Mouse (Mus musculus) liver, embryonic 13.5 days (tissue): ENCODE data around the gene Gm49601. TPM values are rescaled to one million over a fixed set of nuclear protein-coding genes. Genes with fewer than 3 reads are reported as not detected.

Experiments used
- ATAC-seq: fragments of 200-750 bp; cut with Nextera tagmentation; 2 replicates; pipeline ENCODE4 v1.8.0; 2017; ENCODE audit warnings: low read depth, mild to moderate bottlenecking, moderate number of reproducible peaks, moderate library complexity
- DNase-seq: peaks from one replicate; pipeline ENCODE4 v3.0.0; 2022
- H3K27ac ChIP-seq: fragments of 300-500 bp; sonication (generic); 2 replicates; pipeline ENCODE4 v1.5.1; 2015; ENCODE audit warnings: moderate library complexity, mild to moderate bottlenecking, inconsistent platforms
- H3K27me3 ChIP-seq: fragments of 300-500 bp; sonication (generic); 2 replicates; pipeline ENCODE4 v1.6.1; 2015; ENCODE audit warnings: mild to moderate bottlenecking, inconsistent platforms
- H3K36me3 ChIP-seq: fragments of 300-500 bp; sonication (generic); 2 replicates; pipeline ENCODE4 v1.6.1; 2015; ENCODE audit warnings: mild to moderate bottlenecking, inconsistent platforms
- H3K4me1 ChIP-seq: fragments of 300-500 bp; sonication (generic); replicated peaks from 2 replicates; pipeline ENCODE4 v1.6.1; 2015; ENCODE audit warnings: inconsistent platforms
- H3K4me2 ChIP-seq: fragments of 300-500 bp; sonication (generic); 2 replicates; pipeline ENCODE4 v1.6.1; 2015; ENCODE audit warnings: inconsistent platforms, mild to moderate bottlenecking, moderate library complexity
- H3K4me3 ChIP-seq: fragments of 300-500 bp; sonication (generic); replicated peaks from 2 replicates; pipeline ENCODE4 v1.5.1; 2015; ENCODE audit warnings: mild to moderate bottlenecking, inconsistent platforms
- H3K9ac ChIP-seq: fragments of 300-500 bp; sonication (generic); 2 replicates; pipeline ENCODE4 v1.6.1; 2015; ENCODE audit warnings: mild to moderate bottlenecking, inconsistent platforms
- H3K9me3 ChIP-seq: fragments of 300-500 bp; sonication (generic); replicated peaks from 2 replicates; pipeline ENCODE4 v1.6.1; 2016; ENCODE audit warnings: inconsistent platforms
- WGBS: fragments of 180-500 bp; shearing (Covaris S2); methylation state at CpG from one replicate; pipeline ENCODE4 v1.1.7; 2015; ENCODE audit not compliant: insufficient replicate concordance; 5-methylcytosine and 5-hydroxymethylcytosine counted together
- polyA plus RNA-seq: library from polyadenylated mRNA; unstranded; fragments of >200 nt; fragmentation: Nextera tagmentation; extraction: Ambion mirVana; gene quantifications from 2 replicates; pipeline ENCODE4 v1.2.1, GENCODE M21; 2015

The Gm49601 gene
- polyA plus RNA-seq, 1 experiment from 2014 or later = 0.14 TPM

DNA sequence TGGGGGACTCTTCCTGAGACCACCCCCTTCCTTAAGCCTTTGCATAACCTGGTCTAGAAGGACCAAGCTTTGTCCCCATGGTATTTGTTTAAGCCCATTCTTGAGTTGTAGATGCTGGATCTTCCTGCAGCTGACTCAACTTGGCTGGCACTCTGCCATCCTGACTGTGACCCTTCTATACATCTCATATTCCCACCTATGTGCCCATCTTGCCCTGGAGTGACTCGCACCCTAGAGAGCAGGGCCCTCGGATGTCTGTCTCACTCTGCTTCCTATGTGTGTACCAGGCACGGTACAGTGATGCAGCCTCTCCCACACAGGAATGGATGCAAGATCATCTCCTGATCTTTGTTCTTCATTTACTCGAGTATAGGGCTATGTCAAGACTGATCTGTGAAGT is 16.7 kb upstream of the Gm49601 start:
- 60% methylated on average over 4 of the region's 4 CpGs for WGBS
- Histone ChIP-seq H3K27ac (no peak overlapping the region), H3K4me2 (no peak overlapping the region)

DNA sequence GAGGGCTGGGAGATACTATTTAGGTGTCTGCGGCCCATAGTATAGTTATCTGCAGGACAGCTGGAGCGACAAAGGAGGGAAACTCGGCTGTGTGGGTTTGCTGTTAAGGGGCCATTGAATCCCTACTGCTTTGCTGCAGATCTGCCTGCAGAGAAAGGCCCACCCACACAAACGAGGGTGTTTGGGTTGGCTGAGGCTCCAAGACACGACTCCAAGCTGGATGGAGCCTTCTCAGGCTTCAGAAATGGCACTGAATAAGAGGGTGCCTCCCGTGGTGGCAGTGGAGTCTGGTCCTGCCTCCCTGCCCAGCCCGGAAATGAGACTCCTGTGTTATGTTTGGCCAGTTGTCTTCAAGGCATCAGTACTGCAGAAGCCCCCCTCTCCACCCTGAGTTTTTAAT is 16.1 kb upstream of the Gm49601 start:
- H3K27ac ChIP-seq = no peak overlapping the region
- peaks cover 15% of the 10 kb centered on the region; the same call in 1 of the 2 replicates for H3K27me3 ChIP-seq
- H3K4me2 ChIP-seq = no peak overlapping the region
- no peaks in the 10 kb centered on the region for H3K36me3 ChIP-seq
- 37% methylated on average over 7 of the region's 7 CpGs for WGBS
- no peaks in the 10 kb centered on the region for H3K9me3 ChIP-seq
- H3K4me3 ChIP-seq = no peak overlapping the region
- H3K9ac ChIP-seq = no peak overlapping the region
- no peaks in the 10 kb centered on the region for H3K4me1 ChIP-seq
- DNase-seq (no peak), ATAC-seq (no peak)

More for the DNA sequence above, 16.7 kb upstream of the Gm49601 start:
- H3K4me1 ChIP-seq = no peaks in the 10 kb centered on the region
- no peak overlapping the region for H3K4me3 ChIP-seq
- no peaks in the 10 kb centered on the region for H3K36me3 ChIP-seq
- ATAC-seq (no peak), DNase-seq (no peak)
- peaks cover 9% of the 10 kb centered on the region; the same call in 1 of the 2 replicates for H3K27me3 ChIP-seq
- H3K9ac ChIP-seq = no peak overlapping the region
- no peaks in the 10 kb centered on the region for H3K9me3 ChIP-seq

DNA sequence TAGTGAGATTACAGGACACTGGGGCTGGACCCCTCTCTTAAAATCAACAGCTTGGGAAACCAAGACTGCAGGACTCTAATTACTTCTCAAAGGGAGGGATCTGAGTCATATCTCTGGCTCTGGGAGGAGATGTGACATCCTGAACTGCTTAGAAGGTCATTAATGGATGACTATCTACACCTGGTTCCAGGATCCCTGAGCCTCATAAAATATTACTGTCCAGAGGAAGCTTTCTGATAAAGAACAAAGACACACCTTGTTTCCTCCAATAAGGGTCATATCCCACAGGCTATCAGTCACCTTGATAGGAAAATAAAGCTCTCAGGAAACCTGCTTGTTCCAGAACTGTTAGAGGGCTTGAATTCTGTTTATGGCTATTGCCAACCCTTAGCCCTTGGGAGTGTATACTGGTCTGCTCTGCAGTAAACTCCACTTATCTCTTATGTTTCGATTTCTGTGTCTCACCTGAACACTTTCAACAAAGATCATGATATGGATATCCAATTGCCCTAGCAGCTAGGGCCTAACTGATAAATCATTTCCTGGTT is 13.2 kb upstream of the Gm49601 start:
- ATAC-seq (no peak), DNase-seq (no peak)
- peaks cover 15% of the 10 kb centered on the region; the same call in 1 of the 2 replicates for H3K27me3 ChIP-seq
- no peak overlapping the region for H3K4me2 ChIP-seq
- no peaks in the 10 kb centered on the region for H3K36me3 ChIP-seq
- no peaks in the 10 kb centered on the region for H3K9me3 ChIP-seq
- no peak overlapping the region for H3K27ac ChIP-seq
- no peak overlapping the region for H3K4me3 ChIP-seq
- no peaks in the 10 kb centered on the region for H3K4me1 ChIP-seq
- no peak overlapping the region for H3K9ac ChIP-seq
- 49% methylated on average over 1 of the region's 1 CpGs for WGBS

DNA sequence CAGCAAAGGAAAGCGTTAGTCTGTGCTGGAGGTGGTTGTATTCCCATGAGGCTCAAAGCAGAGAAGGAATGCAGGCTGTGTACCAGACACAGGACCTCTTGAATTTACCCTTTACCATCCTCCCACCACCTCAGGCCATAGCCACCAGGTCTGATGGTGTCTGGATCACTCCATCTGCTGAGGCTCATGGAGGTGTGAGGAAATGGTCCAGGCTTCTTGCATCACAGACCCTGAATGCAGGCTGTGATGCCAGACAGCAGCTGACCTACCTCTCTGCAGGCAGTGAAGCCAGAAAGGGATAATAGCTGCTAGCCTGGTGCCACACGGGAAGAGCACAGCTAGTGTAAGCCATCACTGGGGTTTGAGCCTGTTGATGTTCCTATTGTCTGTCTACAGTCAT is 12.2 kb upstream of the Gm49601 start:
- Histone ChIP-seq H3K27me3 (peaks cover 21% of the 10 kb centered on the region; the same call in 1 of the 2 replicates), H3K36me3 (no peaks in the 10 kb centered on the region), H3K4me1 (no peaks in the 10 kb centered on the region), H3K9ac (no peak overlapping the region), H3K27ac (no peak overlapping the region), H3K4me2 (no peak overlapping the region), H3K9me3 (no peaks in the 10 kb centered on the region), H3K4me3 (no peak overlapping the region)
- WGBS = 43% methylated on average over 2 of the region's 2 CpGs
- DNase-seq (no peak), ATAC-seq (no peak)

DNA sequence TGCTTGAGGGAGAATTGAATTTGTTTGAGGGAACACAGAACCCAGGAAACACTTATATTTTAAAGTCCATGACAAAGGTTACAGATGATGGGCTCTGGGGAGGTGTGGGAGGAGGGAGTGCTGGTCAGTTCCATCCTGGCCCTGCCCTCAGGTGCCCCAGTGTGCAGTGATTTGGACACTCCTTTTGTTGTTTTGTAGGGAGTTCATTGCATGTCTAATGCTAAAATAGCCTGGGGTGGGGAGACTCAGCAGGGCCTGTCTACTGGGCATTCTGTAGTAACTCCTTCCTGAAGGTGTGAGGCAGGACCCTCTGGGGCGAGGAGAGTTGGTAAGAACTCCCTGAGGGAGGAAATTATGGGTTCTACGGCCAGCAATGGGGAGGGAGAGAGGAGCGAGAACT is 10.6 kb upstream of the Gm49601 start:
- H3K9me3 ChIP-seq = no peaks in the 10 kb centered on the region
- peaks cover 34% of the 10 kb centered on the region for H3K27me3 ChIP-seq
- no peak overlapping the region for H3K4me3 ChIP-seq
- no peak overlapping the region for H3K27ac ChIP-seq
- H3K4me2 ChIP-seq = no peak overlapping the region
- H3K36me3 ChIP-seq = no peaks in the 10 kb centered on the region
- H3K9ac ChIP-seq = no peak overlapping the region
- ATAC-seq (no peak), DNase-seq (no peak)
- no peaks in the 10 kb centered on the region for H3K4me1 ChIP-seq
- WGBS = 42% methylated on average over 3 of the region's 3 CpGs

DNA sequence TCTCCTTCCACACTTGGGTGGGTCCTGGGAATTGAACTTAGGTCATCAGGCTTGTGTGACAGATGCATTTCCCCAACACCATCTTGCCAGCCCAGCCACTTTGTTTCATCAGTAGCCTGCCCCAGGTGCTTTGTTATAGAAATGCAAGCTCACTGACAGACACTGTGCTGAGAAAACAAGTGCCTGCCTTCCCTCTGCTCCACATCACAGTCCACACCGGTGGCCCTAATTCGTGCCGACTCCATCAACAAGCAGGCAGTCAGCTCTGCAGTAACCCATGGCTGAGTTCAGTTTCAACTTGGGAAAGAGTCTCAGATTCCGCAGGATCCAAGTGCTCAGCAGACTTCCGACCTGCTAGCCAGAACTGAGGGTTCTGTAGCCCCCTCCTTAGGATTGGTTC is 10.2 kb upstream of the Gm49601 start:
- H3K36me3 ChIP-seq = no peaks in the 10 kb centered on the region
- no peak overlapping the region for H3K9ac ChIP-seq
- H3K27me3 ChIP-seq = peaks cover 38% of the 10 kb centered on the region
- no peak overlapping the region for H3K27ac ChIP-seq
- no peak overlapping the region for H3K4me3 ChIP-seq
- WGBS = 68% methylated on average over 5 of the region's 5 CpGs
- no peak for ATAC-seq
- no peak overlapping the region for H3K4me2 ChIP-seq
- no peaks in the 10 kb centered on the region for H3K4me1 ChIP-seq
- no peak for DNase-seq
- H3K9me3 ChIP-seq = no peaks in the 10 kb centered on the region

DNA sequence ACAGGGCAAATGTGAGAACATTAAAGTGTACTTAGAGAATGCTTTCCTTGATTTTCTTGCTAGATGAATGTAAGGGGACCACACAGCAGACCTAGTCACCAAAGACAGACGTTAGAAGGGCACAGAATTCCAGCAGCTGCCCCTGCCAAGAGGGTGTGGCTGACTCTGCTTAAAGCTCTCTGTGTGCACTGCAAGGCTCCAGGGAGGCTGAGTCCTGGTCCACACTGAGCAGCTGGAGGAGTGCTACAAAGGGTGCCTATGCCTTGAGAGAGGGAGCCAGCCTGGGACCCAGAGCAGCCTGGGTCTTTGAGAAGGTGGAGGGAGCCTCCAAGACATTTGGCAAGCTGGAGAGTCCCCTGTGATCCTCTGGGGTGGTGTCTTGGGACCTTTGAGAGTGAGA is 7.1 kb upstream of the Gm49601 start:
- DNase-seq = no peak

DNA sequence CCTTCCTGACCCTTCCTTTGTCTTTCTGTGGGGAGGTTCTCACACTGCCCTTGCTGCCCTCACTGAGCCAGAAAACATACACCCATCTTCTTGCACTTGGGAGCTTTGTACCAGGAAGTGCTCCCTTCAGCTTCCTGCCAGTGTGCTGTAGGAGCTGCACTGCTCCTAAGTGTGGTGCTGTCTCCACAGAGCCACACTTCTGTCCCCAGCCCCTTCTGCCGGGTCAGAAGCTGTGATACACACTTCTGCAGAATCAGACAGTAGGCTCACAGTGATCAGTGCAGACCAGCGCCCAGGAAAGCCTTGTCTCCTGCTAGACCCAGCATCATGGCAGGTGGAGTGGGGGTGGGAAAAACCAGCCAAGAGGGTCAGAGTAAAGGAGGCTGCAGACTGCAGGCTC is 6.6 kb upstream of the Gm49601 start:
- Histone ChIP-seq H3K9me3 (no peaks in the 10 kb centered on the region), H3K4me1 (peaks cover 17% of the 10 kb centered on the region), H3K27me3 (peaks cover 65% of the 10 kb centered on the region), H3K4me2 (no peak overlapping the region), H3K27ac (no peak overlapping the region), H3K36me3 (no peaks in the 10 kb centered on the region), H3K4me3 (no peak overlapping the region), H3K9ac (no peak overlapping the region)
- ATAC-seq (no peak), DNase-seq (no peak)
- 37% methylated on average over 2 of the region's 2 CpGs for WGBS

More for the DNA sequence above, 7.1 kb upstream of the Gm49601 start:
- Histone ChIP-seq H3K36me3 (no peaks in the 10 kb centered on the region), H3K27me3 (peaks cover 61% of the 10 kb centered on the region), H3K4me3 (no peak overlapping the region), H3K9ac (no peak overlapping the region), H3K27ac (no peak overlapping the region), H3K9me3 (no peaks in the 10 kb centered on the region), H3K4me1 (peaks cover 17% of the 10 kb centered on the region), H3K4me2 (no peak overlapping the region)
- no peak for ATAC-seq
- 45% methylated on average over 1 of the region's 1 CpGs for WGBS

DNA sequence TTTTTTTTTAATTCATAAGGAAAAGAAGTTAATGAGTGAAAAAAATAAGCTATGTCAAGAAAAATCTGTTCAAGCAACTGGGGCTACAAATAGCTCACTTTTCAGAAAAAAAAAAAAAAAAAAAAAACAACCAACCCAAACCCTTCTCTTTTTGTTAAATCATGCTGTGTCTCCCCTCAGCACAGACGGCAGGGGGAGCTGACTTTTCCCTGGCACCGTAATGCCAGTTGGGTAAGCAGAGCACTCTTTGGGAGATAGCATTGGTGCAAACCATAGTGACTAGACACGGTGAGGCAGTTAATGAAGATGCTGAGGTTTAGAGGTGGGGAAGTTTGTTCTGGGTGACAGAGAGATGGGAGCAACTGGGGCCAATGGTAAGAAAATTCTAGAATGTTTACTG is 5.8 kb upstream of the Gm49601 start:
- no peak overlapping the region for H3K27ac ChIP-seq
- H3K9me3 ChIP-seq = no peaks in the 10 kb centered on the region
- no peak overlapping the region for H3K9ac ChIP-seq
- DNase-seq (no peak), ATAC-seq (no peak)
- WGBS = 48% methylated on average over 3 of the region's 3 CpGs
- peaks cover 67% of the 10 kb centered on the region for H3K27me3 ChIP-seq
- H3K36me3 ChIP-seq = no peaks in the 10 kb centered on the region
- H3K4me1 ChIP-seq = peaks cover 17% of the 10 kb centered on the region
- no peak overlapping the region for H3K4me3 ChIP-seq
- no peak overlapping the region for H3K4me2 ChIP-seq

DNA sequence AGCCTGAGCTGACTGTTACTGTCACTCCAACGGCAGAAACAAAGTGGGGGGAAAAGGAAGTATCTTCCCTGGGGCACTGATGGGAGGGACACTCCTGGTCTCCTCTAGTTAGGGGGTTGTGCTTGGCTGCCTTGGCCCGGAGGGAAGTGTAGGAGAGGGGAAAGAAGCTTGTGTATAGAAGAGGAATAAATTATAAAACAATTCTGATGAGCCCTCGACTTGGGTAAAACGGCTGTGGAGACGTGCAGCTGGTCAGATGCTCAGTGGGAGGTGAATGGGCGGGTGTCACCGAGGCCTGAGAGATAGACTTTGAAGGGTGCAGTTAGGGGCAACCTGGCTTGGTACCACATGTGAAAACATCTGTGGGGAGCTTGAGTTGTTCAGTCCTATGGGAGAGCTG is 4.9 kb upstream of the Gm49601 start:
- no peak overlapping the region for H3K27ac ChIP-seq
- H3K9me3 ChIP-seq = no peaks in the 10 kb centered on the region
- H3K36me3 ChIP-seq = no peaks in the 10 kb centered on the region
- peaks cover 76% of the 10 kb centered on the region for H3K27me3 ChIP-seq
- H3K9ac ChIP-seq = no peak overlapping the region
- no peak overlapping the region for H3K4me2 ChIP-seq
- no peak for ATAC-seq
- H3K4me3 ChIP-seq = no peak overlapping the region
- 47% methylated on average over 7 of the region's 7 CpGs for WGBS
- no peak for DNase-seq
- peaks cover 24% of the 10 kb centered on the region for H3K4me1 ChIP-seq

DNA sequence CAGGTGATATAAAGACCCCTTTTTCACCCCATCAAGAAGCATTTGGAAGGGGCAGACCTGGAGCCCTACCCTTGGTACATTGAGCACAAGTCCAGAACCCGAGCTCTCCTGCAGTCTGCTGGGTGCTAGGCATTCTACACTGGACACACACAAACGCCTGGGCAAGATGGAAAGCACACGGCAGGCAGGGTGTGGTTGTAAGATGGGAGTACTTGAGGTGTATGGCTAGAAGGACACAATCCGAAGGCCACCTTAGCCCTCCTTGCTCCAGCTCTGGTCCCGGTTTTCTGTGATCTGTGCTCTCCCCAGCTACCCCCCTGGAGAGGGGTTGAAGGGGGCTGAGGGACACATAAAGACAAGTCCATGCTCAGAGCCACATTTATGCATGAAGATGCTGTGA is 4.1 kb upstream of the Gm49601 start:
- no peak overlapping the region for H3K27ac ChIP-seq
- no peaks in the 10 kb centered on the region for H3K9me3 ChIP-seq
- no peak for ATAC-seq
- no peak for DNase-seq
- peaks cover 32% of the 10 kb centered on the region for H3K4me1 ChIP-seq
- 49% methylated on average over 5 of the region's 5 CpGs for WGBS
- no peak overlapping the region for H3K9ac ChIP-seq
- H3K27me3 ChIP-seq = peaks cover 85% of the 10 kb centered on the region
- H3K36me3 ChIP-seq = no peaks in the 10 kb centered on the region
- peak overlapping the region; percentile 62 for H3K4me3 ChIP-seq
- H3K4me2 ChIP-seq = peak overlapping the region; percentile 78

DNA sequence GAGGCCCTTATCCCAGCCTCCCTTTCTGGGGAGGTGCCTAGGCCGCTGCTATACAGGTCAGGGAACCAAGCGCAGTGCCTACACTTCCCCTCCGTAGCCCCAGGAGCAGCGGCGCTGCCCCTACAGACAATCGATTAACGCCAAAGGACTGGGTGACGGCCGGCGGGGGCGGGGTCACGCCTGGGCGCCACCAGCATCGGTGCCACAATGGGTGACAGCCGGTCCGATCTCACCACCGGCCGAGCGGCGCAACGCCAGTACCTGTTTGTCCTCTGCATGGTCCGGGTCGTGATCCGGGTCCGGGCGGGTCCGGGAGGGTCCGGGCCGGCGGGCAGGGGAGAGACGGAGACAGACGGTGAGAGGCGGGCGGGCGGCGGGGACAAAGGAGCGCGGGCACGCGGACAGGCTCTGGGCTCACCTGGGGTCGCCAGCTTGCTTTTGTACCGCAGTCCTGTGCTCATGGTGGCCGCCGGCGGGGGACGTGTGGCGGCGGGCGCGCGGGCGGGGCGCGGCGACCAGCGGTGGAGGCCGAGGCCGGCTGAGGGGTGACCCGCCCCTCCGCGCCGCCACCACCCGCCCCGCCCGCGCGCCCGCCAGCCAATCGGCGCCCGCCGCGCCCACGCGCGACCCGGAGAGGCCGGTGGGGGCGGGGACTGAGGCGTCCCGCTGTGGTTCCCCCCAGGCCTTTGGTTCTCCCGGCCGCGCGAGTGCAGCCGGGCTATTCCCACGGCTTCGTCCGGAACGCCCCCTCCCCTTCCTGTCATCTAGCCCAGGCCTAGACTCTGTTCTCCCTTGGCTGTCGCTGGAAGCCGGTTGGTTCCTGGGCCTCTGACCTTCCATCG is 3.4 kb upstream of the Gm49601 start, which contains the start of gene Sept5:
Sept5 (minus strand) TSS at position 565 of the 842 bp plus-strand sequence.
- H3K27ac ChIP-seq = no peak within 1 kb of the TSS
- under 1% methylated on average over 82 of the region's 93 CpGs for WGBS
- peaks cover 91% of the 10 kb centered on the region for H3K27me3 ChIP-seq
- DNase-seq (no peak), ATAC-seq (peak; percentile 38; the same call in 1 of the 2 replicates)
- H3K4me2 ChIP-seq = peak within 1 kb of the TSS; percentile 78
- H3K36me3 ChIP-seq = no peaks in the 10 kb centered on the region
- peak within 1 kb of the TSS; percentile 62 for H3K4me3 ChIP-seq
- no peaks in the 10 kb centered on the region for H3K9me3 ChIP-seq
- peaks cover 32% of the 10 kb centered on the region for H3K4me1 ChIP-seq
- H3K9ac ChIP-seq = peak within 1 kb of the TSS; percentile 59
